Mouse (Mus musculus) lung, postnatal 36 days (tissue): Measurements from ENCODE around the gene Otulin.

Experiments
- DNase-seq: peaks from one replicate; pipeline ENCODE4 v3.0.0; 2022; ENCODE audit warnings: mixed read lengths

The Otulin gene

GRCm38 (mm10) chr15:27549071-27549470 lies 81.4 kb downstream of the Otulin start:
- DNase-seq, result no peak

- DNase-seq, result no peak
These were observed 82.4 kb downstream of the Otulin start for GRCm38 (mm10) chr15:27548110-27548509.

DNA sequence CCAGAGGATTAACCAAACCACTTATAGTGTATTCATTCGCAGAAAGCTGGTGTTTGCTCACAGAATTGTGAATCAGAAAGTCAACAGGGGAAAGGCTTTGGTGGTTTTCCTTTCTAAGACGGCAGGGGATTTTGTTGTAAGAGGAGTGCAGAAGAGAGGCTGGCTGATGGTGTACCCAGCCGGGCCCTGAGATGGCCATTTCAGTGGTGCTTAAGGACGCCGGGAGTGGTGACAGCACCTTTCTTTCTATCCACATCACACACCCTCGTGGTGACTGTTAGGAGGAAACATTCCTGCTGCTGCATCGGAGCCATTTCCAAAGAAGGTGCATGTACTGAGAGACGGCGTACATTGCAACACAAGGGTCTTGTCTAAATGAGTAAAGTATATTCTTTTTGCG lies 85.3 kb downstream of the Otulin start:
- peak; percentile 24 for DNase-seq

GRCm38 (mm10) chr15:27539745-27540144 lies 90.7 kb downstream of the Otulin start:
- no peak for DNase-seq

- DNase-seq, result no peak
These were observed 92.8 kb downstream of the Otulin start for GRCm38 (mm10) chr15:27537519-27538223.

DNA sequence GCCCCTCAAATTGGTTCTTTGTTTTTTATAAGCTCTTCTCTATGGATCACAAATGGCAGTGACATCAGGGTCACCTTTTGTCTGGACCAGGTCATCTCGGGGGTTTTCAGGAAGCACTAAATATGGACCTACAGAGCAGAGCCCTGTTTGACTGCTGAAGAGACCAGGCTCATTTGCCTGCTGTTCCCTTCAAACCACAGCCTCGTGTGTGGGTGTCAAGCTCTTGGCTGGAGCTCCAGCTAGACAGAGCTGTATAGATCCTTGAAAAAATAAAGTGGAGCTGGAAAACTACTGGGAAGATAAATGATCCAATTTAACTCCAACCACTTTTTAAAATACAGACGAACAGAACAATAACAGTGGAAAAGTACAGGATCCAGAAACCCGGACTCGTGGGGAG lies 93.7 kb downstream of the Otulin start:
- DNase-seq, result no peak

DNA sequence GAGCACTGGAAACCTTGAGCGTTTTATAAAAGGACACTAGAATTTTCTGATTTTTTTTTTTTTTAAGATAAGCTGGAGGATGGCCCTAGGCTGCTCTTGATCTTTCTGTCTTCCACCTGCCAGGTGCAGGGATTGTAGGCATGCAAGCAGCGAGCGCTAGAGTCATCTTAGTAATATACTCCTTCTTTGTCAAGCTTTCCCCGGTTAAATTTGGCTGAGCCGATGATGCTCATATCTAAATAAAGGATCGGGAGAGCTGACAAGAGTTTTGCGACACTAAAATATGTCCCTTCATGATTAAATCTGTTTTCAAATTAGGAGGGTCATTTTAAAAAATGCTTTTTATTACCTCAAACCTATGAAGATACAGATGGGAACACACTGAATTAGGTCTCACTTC lies 94.3 kb downstream of the Otulin start:
- DNase-seq, result no peak

- DNase-seq, result no peak
These were observed 94.8 kb downstream of the Otulin start for GRCm38 (mm10) chr15:27535681-27536080.

DNA sequence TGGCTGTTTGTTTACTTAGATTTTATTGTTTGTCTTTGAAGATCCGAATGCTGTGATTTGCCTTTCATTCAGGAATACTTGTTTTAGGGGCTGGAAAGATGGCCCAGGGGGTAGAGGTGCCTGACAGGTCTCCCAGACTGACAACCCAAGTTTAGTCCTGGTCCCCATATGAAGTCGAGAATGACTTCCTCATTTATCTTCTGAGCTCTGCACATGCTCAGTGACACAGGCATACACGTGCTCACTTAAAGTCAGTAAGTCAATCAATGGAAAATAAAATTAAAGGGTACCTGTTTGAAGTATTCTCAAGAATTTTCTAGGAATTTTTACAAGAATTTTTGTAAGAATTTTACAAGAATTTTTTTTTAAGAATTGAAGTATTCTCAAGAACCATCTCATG lies 97.5 kb downstream of the Otulin start:
- DNase-seq, result no peak

DNA sequence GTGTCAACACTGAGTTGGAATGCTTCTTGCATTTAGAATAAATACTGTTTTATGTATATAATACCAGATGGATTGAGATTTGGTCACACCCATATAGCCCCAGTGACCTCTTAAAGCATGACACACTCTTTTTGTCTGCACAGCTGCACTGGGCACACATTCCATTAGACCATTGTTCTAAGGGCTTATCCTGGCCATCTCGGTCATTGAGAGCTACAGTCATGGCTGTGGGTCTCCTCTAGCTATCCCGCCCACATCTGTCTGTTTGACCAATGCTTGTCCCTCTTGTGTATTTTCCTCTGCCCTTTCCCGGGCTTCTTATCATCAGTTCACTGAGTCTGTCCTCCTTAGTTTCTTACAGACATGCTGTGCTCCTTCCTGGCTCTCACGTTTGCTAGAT lies 100.5 kb downstream of the Otulin start:
- no peak for DNase-seq

- DNase-seq, result no peak
These were observed 101.6 kb downstream of the Otulin start for GRCm38 (mm10) chr15:27528896-27529295.

- DNase-seq, result no peak
These were observed 105.1 kb downstream of the Otulin start for GRCm38 (mm10) chr15:27525233-27526005.

- peak; percentile 21 for DNase-seq
These were observed 110.6 kb downstream of the Otulin start for GRCm38 (mm10) chr15:27519857-27520256.

DNA sequence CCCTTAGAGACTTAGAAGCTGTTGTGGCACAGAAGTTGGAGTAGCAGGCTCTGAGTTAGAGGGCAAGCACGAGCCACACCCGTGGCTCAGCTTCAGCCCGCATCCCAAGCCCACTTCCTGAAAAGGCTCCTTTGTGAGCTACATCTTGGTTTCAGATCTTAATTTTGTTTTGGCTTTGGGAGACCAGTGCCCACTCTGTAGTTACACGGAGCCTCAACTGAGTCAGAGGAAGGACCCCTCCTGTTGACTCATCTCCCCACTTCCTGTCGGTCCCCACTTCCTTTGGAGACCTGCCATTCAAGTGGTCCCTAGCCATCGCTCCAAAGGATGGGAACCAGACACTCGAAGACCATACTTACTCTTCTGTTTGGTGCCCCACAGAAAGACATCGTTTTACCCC lies 112.5 kb downstream of the Otulin start:
- DNase-seq, result no peak

DNA sequence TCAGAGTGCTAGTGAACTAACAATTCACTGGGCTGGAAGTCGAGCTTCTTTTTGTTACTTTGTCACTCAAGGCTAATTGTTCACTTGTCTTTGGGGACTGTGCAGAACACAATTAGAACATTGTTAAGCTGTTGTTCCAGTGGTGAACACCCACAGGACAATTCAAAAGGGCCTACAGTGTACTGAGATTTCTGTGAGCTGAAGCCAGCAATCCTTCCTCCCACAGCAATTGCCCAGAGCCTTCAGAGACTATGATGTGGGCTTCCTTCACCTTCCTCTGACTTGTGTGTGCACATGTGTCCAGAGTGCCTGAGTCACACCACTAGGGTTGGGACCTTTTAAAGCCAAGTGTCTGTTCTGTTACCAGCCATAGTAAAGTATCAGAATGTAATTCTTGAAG lies 113.6 kb downstream of the Otulin start:
- DNase-seq, result no peak

DNA sequence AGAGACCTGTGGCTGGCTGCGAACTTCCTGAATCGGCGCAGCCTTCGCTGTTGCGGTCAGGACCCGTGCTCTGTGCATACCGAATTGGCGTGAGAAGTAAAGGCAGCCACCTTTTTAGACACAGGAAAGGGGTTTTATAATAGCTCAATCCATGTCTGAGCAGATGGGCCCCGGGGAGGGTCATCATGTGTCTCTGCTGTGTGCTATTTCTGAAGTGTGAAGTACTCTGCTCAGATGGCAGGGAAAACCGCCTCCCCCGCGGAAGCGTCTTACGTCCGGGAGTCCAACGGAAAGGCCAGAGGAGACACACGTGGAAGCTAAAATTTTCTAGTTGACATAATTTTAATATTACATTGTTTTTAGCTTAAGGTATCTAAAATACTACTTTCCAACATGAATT lies 121.5 kb downstream of the Otulin start:
- no peak for DNase-seq

DNA sequence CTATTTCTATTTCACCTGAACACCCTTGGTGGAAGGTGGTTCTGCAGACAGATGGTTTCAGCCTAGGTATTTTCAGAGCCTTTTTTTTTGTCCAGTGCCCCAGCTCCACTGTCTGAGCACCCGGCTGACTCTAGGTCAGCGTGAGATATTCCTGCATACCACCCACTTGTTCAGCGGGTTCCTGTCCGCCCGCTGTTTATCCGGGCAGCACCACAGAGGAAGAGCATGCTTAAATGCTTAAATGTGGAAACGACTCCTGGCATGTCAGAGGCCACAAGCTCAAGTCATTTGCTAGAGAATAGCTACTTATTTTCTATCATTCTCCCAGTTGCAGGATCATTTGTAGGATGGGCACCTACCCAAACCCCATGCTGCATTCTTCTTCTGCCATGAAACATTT lies 122.3 kb downstream of the Otulin start:
- DNase-seq, result no peak

DNA sequence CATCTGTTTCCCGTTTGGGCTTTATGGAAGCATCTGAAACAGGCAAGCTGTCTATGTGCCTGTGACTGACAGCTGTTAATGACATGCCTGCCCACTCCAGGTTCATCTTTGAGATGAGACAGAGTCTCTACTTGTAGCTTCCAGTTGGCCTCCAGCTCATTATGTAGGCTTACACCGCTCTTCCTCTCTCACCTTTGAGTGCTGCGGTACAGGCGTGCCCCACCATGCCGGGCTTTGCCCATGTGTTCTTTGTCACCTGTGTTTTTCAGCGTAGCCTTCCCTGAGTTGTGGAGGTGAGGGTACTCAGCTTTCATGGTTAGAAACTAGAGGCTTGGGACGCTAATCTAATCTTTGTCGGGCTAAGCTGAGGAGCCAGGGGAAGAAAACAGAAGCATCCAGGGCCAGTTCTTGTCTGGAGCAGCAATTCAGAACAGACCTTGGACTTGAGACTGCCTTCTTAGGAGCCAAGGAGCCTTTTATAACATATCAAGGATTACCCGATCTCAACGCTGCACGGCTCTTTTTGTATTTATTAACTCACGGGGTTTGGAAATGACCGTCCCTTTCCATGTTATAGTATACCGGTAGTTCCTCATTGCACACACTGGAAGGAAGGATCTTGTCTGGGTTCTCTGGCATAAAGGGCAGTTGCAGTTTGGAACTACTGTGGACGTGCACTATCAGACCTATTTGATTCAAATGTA lies 123.4 kb downstream of the Otulin start:
- no peak for DNase-seq

GRCm38 (mm10) chr15:27506127-27506886 lies 124.2 kb downstream of the Otulin start:
- no peak for DNase-seq

GRCm38 (mm10) chr15:27503801-27504730 lies 126.4 kb downstream of the Otulin start:
- DNase-seq, result peak; percentile 16

DNA sequence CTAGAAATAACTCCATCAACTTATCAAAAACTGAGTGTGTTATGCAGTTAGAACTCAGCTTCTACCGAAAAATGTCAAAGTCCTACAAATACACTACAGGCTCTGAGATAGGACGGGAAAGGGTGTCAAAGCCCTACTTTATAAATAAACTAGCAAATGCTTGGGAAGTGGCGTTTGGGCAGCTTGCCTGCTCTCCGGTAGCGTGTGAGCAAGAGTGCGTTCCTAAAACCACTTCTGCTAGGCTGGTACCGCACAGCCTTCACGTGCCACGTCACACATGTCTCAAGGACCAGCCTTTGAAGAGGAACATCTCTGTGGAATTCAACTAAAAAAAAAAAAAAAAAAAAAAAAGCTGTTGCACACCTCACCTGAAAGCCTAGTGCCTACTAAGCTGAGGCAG lies 127.3 kb downstream of the Otulin start:
- DNase-seq, result peak; percentile 38

- DNase-seq, result no peak
These were observed 128.2 kb downstream of the Otulin start for GRCm38 (mm10) chr15:27502338-27502737.
